Mouse (Mus musculus): ENCODE data around the gene Cldnd2.

GRCm38 (mm10) chr7:43436341-43437255, 4.0 kb upstream of the Cldnd2 start, which contains the start of gene Nkg7:
- TF ChIP-seq POLR2A (IDR thresholded peaks at IDR 0.05; ENCODE audit: extremely low read depth, insufficient read depth, low read length) = no peak
- TF ChIP-seq CTCF (IDR thresholded peaks at IDR 0.05; ENCODE audit: low read depth, low read length) = no peak

All from liver, adult 2 months (tissue).